Mouse (Mus musculus) kidney, postnatal 0 days (tissue): ENCODE results near the gene Ndufb5. TPM values are rescaled to one million over a fixed set of nuclear protein-coding genes. Genes with fewer than 3 reads are reported as not detected.
"Not testable (repeated sequence)": the region's sequence is repeated elsewhere in the genome, so short reads cannot be mapped to it uniquely, and the experiment has no call there.

Experiments
- ATAC-seq: fragments of 200-750 bp; cut with Nextera tagmentation; replicated peaks from 2 replicates; pipeline ENCODE4 v1.8.0; 2017; ENCODE audit warnings: low read depth, moderate number of reproducible peaks, moderate TSS enrichment, moderate library complexity; ENCODE audit not compliant: low FRiP score
- DNase-seq: peaks from one replicate; pipeline ENCODE4 v3.0.0-alpha.2; 2016; ENCODE audit warnings: low spot score
- H3K27ac ChIP-seq: fragments of 300-500 bp; sonication (generic); 2 replicates; pipeline ENCODE4 v1.5.1; 2014; ENCODE audit warnings: mild to moderate bottlenecking
- H3K27me3 ChIP-seq: fragments of 300-500 bp; sonication (generic); 2 replicates; pipeline ENCODE4 v1.6.1; 2014; ENCODE audit warnings: low read length, mixed read lengths; ENCODE audit not compliant: insufficient read depth
- H3K36me3 ChIP-seq: fragments of 300-500 bp; sonication (generic); 2 replicates; pipeline ENCODE4 v1.6.1; 2014; ENCODE audit warnings: low read length, mixed read lengths; ENCODE audit not compliant: insufficient read depth
- H3K4me1 ChIP-seq: fragments of 300-500 bp; sonication (generic); replicated peaks from 2 replicates; pipeline ENCODE4 v1.6.1; 2014; ENCODE audit warnings: antibody characterized with exemption, low read length, mixed read lengths; ENCODE audit not compliant: insufficient read depth
- H3K4me2 ChIP-seq: fragments of 300-500 bp; sonication (generic); 2 replicates; pipeline ENCODE4 v1.6.1; 2014; ENCODE audit warnings: mild to moderate bottlenecking, low read length, moderate library complexity, mixed read lengths
- H3K4me3 ChIP-seq: fragments of 300-500 bp; sonication (generic); replicated peaks from 2 replicates; pipeline ENCODE4 v1.5.1; 2014; ENCODE audit warnings: low read depth, low read length
- H3K9ac ChIP-seq: fragments of 300-500 bp; sonication (generic); 2 replicates; pipeline ENCODE4 v1.6.1; 2014; ENCODE audit warnings: low read depth, low read length
- H3K9me3 ChIP-seq: fragments of 300-500 bp; sonication (generic); replicated peaks from 2 replicates; pipeline ENCODE4 v1.6.1; 2016; ENCODE audit warnings: low read length, inconsistent platforms, mixed read lengths
- CTCF ChIP-seq: IDR thresholded peaks from 2 replicates; pipeline ENCODE4 v1.5.1; 2016; ENCODE audit warnings: antibody characterized with exemption, low read depth, mild to moderate bottlenecking, moderate library complexity
- WGBS: fragments of 180-500 bp; shearing (Covaris S2); extraction: QIAGEN DNeasy Blood & Tissue Kit; methylation state at CpG from one replicate; pipeline ENCODE4 v1.1.7; 2014; 5-methylcytosine and 5-hydroxymethylcytosine counted together
- polyA plus RNA-seq: library from polyadenylated mRNA; unstranded; fragments of >200 nt; fragmentation: Nextera tagmentation; extraction: Ambion mirVana; gene quantifications from 2 replicates; pipeline ENCODE4 v1.2.1, GENCODE M21; 2015

Gene Ndufb5
- polyA plus RNA-seq, 1 experiment from 2014 or later: 574 TPM

- TF ChIP-seq CTCF: no peak
- WGBS: 0% methylated on average over 4 of the region's 4 CpGs
- no peak for DNase-seq
Observed at GRCm38 (mm10) chr3:32708052-32708367, 28.8 kb upstream of the Ndufb5 start.

GRCm38 (mm10) chr3:32708368-32709231 is 28.2 kb upstream of the Ndufb5 start:
- under 1% methylated on average over 90 of the region's 90 CpGs for WGBS
- ATAC-seq: peak; percentile 100

More at GRCm38 (mm10) chr3:32708052-32708367, 28.8 kb upstream of the Ndufb5 start:
- peaks cover 12% of the 10 kb centered on the region; the same call in 1 of the 2 replicates for H3K36me3 ChIP-seq
- H3K4me1 ChIP-seq: 0 out of 2 replicates have a peak, but pooled peaks cover 6% of the 10 kb centered on the region
- H3K9me3 ChIP-seq: no peaks in the 10 kb centered on the region
- H3K27ac ChIP-seq: no peak overlapping the region
- H3K4me3 ChIP-seq: peak overlapping the region; percentile 76
- peak overlapping the region; percentile 54 for H3K4me2 ChIP-seq
- no peak overlapping the region for H3K9ac ChIP-seq
- ATAC-seq: no peak
- no peaks in the 10 kb centered on the region for H3K27me3 ChIP-seq

GRCm38 (mm10) chr3:32709388-32709787 is 27.4 kb upstream of the Ndufb5 start:
- 7% methylated on average over 9 of the region's 9 CpGs for WGBS
- DNase-seq (no peak), ATAC-seq (no peak)

More at GRCm38 (mm10) chr3:32708368-32709231, 28.2 kb upstream of the Ndufb5 start:
- peak overlapping the region; percentile 91 for H3K27ac ChIP-seq
- 0 out of 2 replicates have a peak, but pooled peaks cover 6% of the 10 kb centered on the region for H3K4me1 ChIP-seq
- peak; percentile 100 for DNase-seq
- H3K9ac ChIP-seq: peak overlapping the region; percentile 82
- H3K4me3 ChIP-seq: peak overlapping the region; percentile 76
- H3K36me3 ChIP-seq: peaks cover 17% of the 10 kb centered on the region; the same call in 1 of the 2 replicates
- H3K27me3 ChIP-seq: no peaks in the 10 kb centered on the region
- TF ChIP-seq CTCF: peak; percentile 46
- no peaks in the 10 kb centered on the region for H3K9me3 ChIP-seq
- peak overlapping the region; percentile 73 for H3K4me2 ChIP-seq

GRCm38 (mm10) chr3:32713711-32714110 is 23.1 kb upstream of the Ndufb5 start:
- Histone ChIP-seq H3K27ac (no peak overlapping the region), H3K4me3 (no peak overlapping the region), H3K4me2 (no peak overlapping the region), H3K36me3 (peaks cover 41% of the 10 kb centered on the region), H3K4me1 (0 out of 2 replicates have a peak, but pooled peaks cover 6% of the 10 kb centered on the region), H3K27me3 (no peaks in the 10 kb centered on the region), H3K9me3 (no peaks in the 10 kb centered on the region), H3K9ac (no peak overlapping the region)
- DNase-seq: no peak
- no peak for ATAC-seq
- no peak for TF ChIP-seq CTCF
- WGBS: 90% methylated on average over 3 of the region's 3 CpGs

More at GRCm38 (mm10) chr3:32709388-32709787, 27.4 kb upstream of the Ndufb5 start:
- Histone ChIP-seq H3K27ac (peak overlapping the region; percentile 91), H3K9ac (peak overlapping the region; percentile 82), H3K4me1 (0 out of 2 replicates have a peak, but pooled peaks cover 6% of the 10 kb centered on the region), H3K4me3 (peak overlapping the region; percentile 76), H3K4me2 (peak overlapping the region; percentile 73), H3K9me3 (no peaks in the 10 kb centered on the region), H3K36me3 (peaks cover 22% of the 10 kb centered on the region), H3K27me3 (no peaks in the 10 kb centered on the region)
- TF ChIP-seq CTCF: no peak

- H3K9ac ChIP-seq, H3K4me2 ChIP-seq, ATAC-seq, H3K9me3 ChIP-seq, H3K4me3 ChIP-seq, DNase-seq, H3K27ac ChIP-seq, H3K4me1 ChIP-seq, H3K27me3 ChIP-seq: not testable (repeated sequence)
- H3K36me3 ChIP-seq: peaks cover 55% of the 10 kb centered on the region
- 95% methylated on average over 6 of the region's 6 CpGs for WGBS
Observed at GRCm38 (mm10) chr3:32717403-32717802, 19.4 kb upstream of the Ndufb5 start.

- ATAC-seq: no peak
- Histone ChIP-seq H3K9me3 (no peaks in the 10 kb centered on the region), H3K4me3 (no peak overlapping the region), H3K27me3 (no peaks in the 10 kb centered on the region), H3K9ac (no peak overlapping the region), H3K4me1 (no peaks in the 10 kb centered on the region), H3K27ac (no peak overlapping the region), H3K4me2 (no peak overlapping the region), H3K36me3 (peaks cover 54% of the 10 kb centered on the region)
- no peak for DNase-seq
- WGBS: 87% methylated on average over 5 of the region's 5 CpGs
- TF ChIP-seq CTCF: no peak
Observed at GRCm38 (mm10) chr3:32718271-32718670, 18.5 kb upstream of the Ndufb5 start.
